Mouse (Mus musculus) T-helper 1 cell (primary cell): ENCODE measurements around the gene Pusl1.

Experiments
- in situ Hi-C: fragments of 300-600 bp; cut with MboI, MseI; formaldehyde crosslinking; loops from one replicate; pipeline ENCODE4 v1.15.1; 2025; ENCODE audit warnings: high pct_unique_total_duplicates

The Pusl1 gene

GRCm38 (mm10) chr4:155887674-155888073 lies 3.9 kb downstream of the Pusl1 start:
- in situ Hi-C loops, result no loop called here

- in situ Hi-C loops, result no loop called here
Observed at GRCm38 (mm10) chr4:155886330-155886729, 5.3 kb downstream of the Pusl1 start.

GRCm38 (mm10) chr4:155883587-155883986 lies 8.0 kb downstream of the Pusl1 start:
- in situ Hi-C loops, result no loop called here

- in situ Hi-C loops, result no loop called here
Observed at GRCm38 (mm10) chr4:155871404-155871803, 20.2 kb downstream of the Pusl1 start.

GRCm38 (mm10) chr4:155869317-155870033 lies 22.1 kb downstream of the Pusl1 start, which contains the start of the genes Cptp and Ints11:
Cptp (minus strand) TSS chr4:155869440.
Ints11 (plus strand) TSS chr4:155869546.
- in situ Hi-C loops, result no loop called here

GRCm38 (mm10) chr4:155868614-155869298 lies 22.8 kb downstream of the Pusl1 start:
- in situ Hi-C loops, result no loop called here

- in situ Hi-C loops, result no loop called here
Observed at GRCm38 (mm10) chr4:155863001-155863400, 28.6 kb downstream of the Pusl1 start, which contains the start of gene Tas1r3. Tas1r3 (minus strand) TSS chr4:155863362.

GRCm38 (mm10) chr4:155861787-155862186 lies 29.8 kb downstream of the Pusl1 start:
- in situ Hi-C loops, result no loop called here

- in situ Hi-C loops, result no loop called here
Observed at GRCm38 (mm10) chr4:155859318-155859717, 32.3 kb downstream of the Pusl1 start.

- in situ Hi-C loops, result no loop called here
Observed at GRCm38 (mm10) chr4:155856881-155857280, 34.7 kb downstream of the Pusl1 start.

- in situ Hi-C loops, result no loop called here
Observed at GRCm38 (mm10) chr4:155856071-155856470, 35.5 kb downstream of the Pusl1 start.

- in situ Hi-C loops, result no loop called here
Observed at GRCm38 (mm10) chr4:155854991-155855390, 36.6 kb downstream of the Pusl1 start.

GRCm38 (mm10) chr4:155853421-155853820 lies 38.2 kb downstream of the Pusl1 start:
- in situ Hi-C loops, result no loop called here

GRCm38 (mm10) chr4:155851951-155852411 lies 39.6 kb downstream of the Pusl1 start:
- in situ Hi-C loops, result no loop called here

- in situ Hi-C loops, result no loop called here
Observed at GRCm38 (mm10) chr4:155851368-155851767, 40.2 kb downstream of the Pusl1 start.

- in situ Hi-C loops, result no loop called here
Observed at GRCm38 (mm10) chr4:155849792-155850451, 41.7 kb downstream of the Pusl1 start.

- in situ Hi-C loops, result no loop called here
Observed at GRCm38 (mm10) chr4:155849391-155849790, 42.2 kb downstream of the Pusl1 start.

- in situ Hi-C loops, result no loop called here
Observed at GRCm38 (mm10) chr4:155848434-155849095, 43.0 kb downstream of the Pusl1 start.

- in situ Hi-C loops, result no loop called here
Observed at GRCm38 (mm10) chr4:155847591-155848352, 43.8 kb downstream of the Pusl1 start.

- in situ Hi-C loops, result no loop called here
Observed at GRCm38 (mm10) chr4:155846871-155847578, 44.6 kb downstream of the Pusl1 start, which contains the start of gene Dvl1. Dvl1 (plus strand) TSS chr4:155847402.
